Mouse (Mus musculus): ENCODE data around the gene Sertad4. TPM values are rescaled to one million over a fixed set of nuclear protein-coding genes. Genes with fewer than 3 reads are reported as not detected.
A peak's percentile ranks its signal among the peaks of the same experiment; 100 is the strongest.

The Sertad4 gene
- polyA plus RNA-seq, 1 experiment, result 2.1 TPM

DNA sequence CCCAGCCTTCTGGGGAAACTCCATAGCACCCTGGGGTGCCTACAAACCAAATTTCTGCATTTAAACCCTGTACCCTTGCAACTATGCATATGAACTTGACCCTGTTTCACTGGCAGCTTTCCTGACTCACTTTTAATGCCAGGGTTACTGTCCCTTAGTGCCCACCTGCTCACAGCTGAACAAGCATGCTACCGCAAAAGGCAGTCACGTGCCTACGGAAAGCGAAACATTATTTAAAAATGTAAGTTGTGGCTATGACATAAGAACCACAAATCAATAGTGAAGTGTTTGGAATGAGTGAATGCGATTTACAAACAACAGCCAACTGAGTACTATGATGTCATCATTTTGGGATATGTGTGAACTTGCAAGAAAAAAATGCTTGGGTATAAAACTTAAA is 2.0 kb upstream of the Sertad4 start:
- no peak overlapping the region for H3K27ac ChIP-seq (replicated peaks; ENCODE audit: low read depth, low read length)
- no peak overlapping the region for H3K4me3 ChIP-seq (ENCODE audit: insufficient read depth, low read depth, low read length)
- no peaks in the 10 kb centered on the region for H3K4me1 ChIP-seq (ENCODE audit: control insufficient read depth, insufficient read depth, insufficient read length, low read length)

DNA sequence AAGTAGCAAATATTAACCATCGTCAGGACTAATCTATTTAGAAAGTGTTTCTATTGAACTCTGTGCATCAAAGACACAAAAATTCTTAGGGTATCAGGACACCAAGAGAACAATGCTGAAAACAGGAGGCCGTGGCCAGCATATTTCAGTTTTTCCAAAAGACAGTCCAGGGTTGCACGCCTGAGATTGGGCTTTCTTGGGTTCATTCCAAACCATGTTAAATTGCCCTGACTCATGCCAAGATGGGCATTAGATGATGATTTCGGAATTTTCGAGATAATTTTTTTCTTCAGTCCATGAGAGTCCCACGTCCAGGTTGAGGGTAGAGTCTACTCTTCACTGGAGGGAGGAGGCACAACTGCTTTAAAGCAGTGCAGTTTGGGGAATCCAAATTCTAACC is 1.4 kb upstream of the Sertad4 start:
- H3K4me3 ChIP-seq (ENCODE audit: insufficient read depth, low read depth, low read length), result no peak overlapping the region
- no peaks in the 10 kb centered on the region for H3K4me1 ChIP-seq (ENCODE audit: control insufficient read depth, insufficient read depth, insufficient read length, low read length)
- H3K27ac ChIP-seq (replicated peaks; ENCODE audit: low read depth, low read length), result no peak overlapping the region

DNA sequence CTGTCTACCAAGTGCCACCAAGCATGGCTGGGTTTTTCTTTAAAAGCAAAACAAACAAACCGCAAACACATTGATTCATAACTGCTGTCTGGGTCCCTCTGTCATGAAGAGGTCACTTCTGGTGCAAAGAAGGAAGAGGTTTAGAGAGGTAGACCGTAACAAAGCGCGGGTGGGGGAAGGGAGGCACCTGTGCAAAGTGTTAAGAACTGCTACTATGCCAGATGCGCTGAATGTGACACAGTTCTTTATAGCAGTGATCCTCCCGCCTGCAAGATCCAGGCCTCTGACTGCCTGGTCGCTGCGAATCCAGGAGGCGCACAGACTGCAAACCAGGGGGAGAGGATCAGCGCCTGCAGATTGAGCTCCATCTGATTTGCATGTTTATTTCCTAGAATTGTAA is 855 bp upstream of the Sertad4 start:
- H3K27ac ChIP-seq (replicated peaks; ENCODE audit: low read depth, low read length), result no peak overlapping the region
- H3K4me1 ChIP-seq (ENCODE audit: control insufficient read depth, insufficient read depth, insufficient read length, low read length), result no peaks in the 10 kb centered on the region
- no peak overlapping the region for H3K4me3 ChIP-seq (ENCODE audit: insufficient read depth, low read depth, low read length)

DNA sequence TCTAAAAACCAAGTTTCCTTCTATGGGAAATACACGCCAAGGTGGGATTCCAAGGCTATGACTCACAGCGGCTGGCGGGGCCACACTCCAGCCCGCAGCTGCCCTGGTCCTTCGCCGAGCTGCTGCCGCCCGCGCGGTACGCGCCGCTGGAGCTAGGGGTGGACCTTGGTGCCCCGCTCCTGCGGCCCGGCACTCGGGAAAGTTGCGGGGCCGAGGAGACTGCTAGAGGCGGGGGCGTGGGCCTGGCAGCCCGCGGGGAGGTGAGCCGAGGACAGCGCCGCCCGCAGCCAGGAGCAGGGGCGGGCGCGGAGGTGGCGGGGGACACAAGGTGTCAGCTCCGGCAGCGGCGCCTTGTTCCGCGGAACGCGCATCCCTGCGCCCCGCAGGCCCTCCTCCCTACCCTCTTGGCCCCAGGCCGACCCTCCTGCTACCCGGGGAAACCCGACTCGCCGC is 711 bp downstream of the Sertad4 start:
- H3K27ac ChIP-seq (replicated peaks; ENCODE audit: low read depth, low read length), result 0 out of 2 replicates have a peak overlapping the region, but pooled peaks have one; percentile 11
- H3K4me1 ChIP-seq (ENCODE audit: control insufficient read depth, insufficient read depth, insufficient read length, low read length), result no peaks in the 10 kb centered on the region
- peak overlapping the region; percentile 64 for H3K4me3 ChIP-seq (ENCODE audit: insufficient read depth, low read depth, low read length)

DNA sequence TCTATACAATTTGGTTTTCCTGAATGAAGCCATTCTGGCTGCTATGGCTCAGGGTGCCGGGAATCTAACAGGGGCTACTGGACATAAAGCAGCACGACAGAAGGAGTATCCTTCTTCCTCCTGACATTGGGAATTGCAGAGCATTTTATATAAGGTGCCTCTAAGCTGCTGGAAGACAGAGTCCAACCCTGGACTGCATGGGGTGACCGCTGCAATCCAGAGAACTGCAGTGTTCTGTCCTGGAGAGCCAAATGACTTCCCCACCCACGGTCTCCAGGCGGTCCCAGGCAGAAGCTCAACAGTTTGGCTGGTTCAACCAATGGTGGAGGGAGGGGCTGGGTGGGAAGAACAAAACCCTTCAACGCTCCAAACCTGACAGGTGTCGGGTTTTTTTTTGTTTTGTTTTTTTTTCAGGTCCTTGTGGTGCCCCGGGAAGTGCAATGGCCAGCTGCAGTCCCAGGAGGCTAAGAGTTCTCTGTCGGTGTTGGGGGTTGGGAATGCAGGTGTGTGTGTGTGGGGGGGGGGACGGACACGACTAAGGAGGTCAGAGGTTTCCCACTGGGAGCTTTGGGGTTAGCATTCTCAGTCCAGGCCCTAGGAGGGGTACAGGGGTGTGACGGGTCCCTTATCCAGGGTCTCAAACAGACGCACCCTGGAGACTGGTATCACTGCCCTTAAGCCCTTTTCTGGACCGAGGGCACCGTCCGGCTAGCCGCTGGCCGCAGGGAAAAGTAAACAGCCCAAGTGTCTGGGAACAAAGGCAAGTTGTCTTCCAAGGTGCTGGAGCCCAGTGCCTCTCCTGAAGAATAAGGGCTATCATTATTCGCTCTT is 1.4 kb downstream of the Sertad4 start:
- Histone ChIP-seq H3K4me1 (ENCODE audit: control insufficient read depth, insufficient read depth, insufficient read length, low read length) (no peaks in the 10 kb centered on the region), H3K27ac (replicated peaks; ENCODE audit: low read depth, low read length) (0 out of 2 replicates have a peak overlapping the region, but pooled peaks have one; percentile 11), H3K4me3 (ENCODE audit: insufficient read depth, low read depth, low read length) (peak overlapping the region; percentile 64)

DNA sequence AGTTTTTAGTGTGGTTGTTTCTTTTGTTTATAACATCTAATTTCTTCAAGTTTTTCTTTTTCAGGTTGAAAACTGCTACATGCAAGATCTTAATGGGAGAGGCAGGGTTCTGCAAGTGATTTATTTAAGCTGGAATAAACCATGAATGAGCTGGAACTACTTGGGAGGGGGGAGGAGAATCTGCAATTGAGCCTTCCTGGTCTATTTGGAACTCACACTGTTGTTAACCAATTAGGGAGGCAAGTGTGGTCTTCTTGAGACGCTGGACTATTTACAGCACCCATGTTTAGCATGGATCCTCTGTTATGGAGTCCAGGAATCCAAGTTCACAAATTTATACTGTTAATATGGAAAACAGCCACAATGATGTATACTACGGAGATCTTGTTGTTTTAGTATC is 2.1 kb downstream of the Sertad4 start:
- H3K4me1 ChIP-seq (ENCODE audit: control insufficient read depth, insufficient read depth, insufficient read length, low read length), result no peaks in the 10 kb centered on the region
- H3K4me3 ChIP-seq (ENCODE audit: insufficient read depth, low read depth, low read length), result no peak overlapping the region
- no peak overlapping the region for H3K27ac ChIP-seq (replicated peaks; ENCODE audit: low read depth, low read length)

DNA sequence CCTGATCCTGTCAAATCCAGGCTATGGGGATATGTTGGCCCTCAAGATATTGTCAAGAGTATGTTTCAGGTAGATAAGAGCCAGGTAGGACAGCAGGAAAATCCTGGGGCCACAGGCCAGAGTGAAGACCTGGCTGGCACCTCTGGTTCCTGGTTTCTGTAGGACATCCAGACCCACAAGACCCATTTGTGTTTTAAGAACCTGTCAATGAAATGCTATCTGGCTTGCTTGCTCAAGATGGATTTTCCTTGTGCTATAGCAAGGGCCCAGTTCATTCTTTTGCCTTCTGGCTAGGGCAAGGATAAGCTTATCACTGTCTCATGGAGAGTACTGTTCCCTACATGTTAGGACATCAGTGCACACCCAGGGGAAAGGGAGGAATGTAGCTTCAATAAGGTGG is 3.5 kb downstream of the Sertad4 start:
- Histone ChIP-seq H3K4me1 (ENCODE audit: control insufficient read depth, insufficient read depth, insufficient read length, low read length) (no peaks in the 10 kb centered on the region), H3K27ac (replicated peaks; ENCODE audit: low read depth, low read length) (no peak overlapping the region), H3K4me3 (ENCODE audit: insufficient read depth, low read depth, low read length) (no peak overlapping the region)

DNA sequence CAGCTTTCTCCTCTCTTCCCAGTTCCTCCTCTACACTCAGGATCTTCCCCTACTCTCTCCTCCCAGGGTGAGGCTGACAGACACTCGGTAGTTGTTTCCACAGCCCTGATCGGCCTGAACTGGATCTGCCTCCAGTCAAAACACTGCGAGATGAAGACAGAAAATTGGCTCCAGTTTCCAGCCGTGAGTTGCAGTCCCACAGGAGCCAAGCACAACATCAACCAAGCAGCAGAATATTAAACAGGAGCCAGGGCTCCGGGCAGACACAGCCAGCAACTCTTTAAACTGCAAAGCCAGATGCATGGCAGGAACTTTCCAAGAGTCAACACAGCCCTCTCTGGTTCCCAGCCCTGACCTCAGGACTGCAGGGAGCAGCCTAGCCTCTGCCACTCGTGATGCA is 3.9 kb downstream of the Sertad4 start:
- no peak overlapping the region for H3K27ac ChIP-seq (replicated peaks; ENCODE audit: low read depth, low read length)
- no peak overlapping the region for H3K4me3 ChIP-seq (ENCODE audit: insufficient read depth, low read depth, low read length)
- H3K4me1 ChIP-seq (ENCODE audit: control insufficient read depth, insufficient read depth, insufficient read length, low read length), result no peaks in the 10 kb centered on the region

DNA sequence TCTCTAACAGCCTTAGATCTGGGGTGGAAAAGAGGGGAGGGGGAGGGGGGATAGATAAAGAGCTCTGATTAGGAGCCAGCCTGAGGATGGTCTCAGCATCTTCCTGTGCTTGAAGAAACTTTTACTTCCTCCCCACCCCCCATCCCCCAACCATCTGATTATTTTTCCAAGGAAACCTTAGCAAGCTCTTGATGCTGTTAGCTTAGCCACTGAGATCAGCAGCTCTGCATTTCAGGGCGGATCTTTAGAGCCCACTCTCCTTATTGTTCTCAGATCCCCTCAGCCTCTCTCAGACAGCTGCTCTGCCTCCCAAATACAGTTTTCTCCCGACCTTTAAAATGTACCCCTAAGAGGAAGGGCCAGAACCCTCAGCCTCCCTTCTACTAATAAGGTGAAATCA is 4.4 kb downstream of the Sertad4 start:
- no peak overlapping the region for H3K27ac ChIP-seq (replicated peaks; ENCODE audit: low read depth, low read length)
- no peak overlapping the region for H3K4me3 ChIP-seq (ENCODE audit: insufficient read depth, low read depth, low read length)
- H3K4me1 ChIP-seq (ENCODE audit: control insufficient read depth, insufficient read depth, insufficient read length, low read length), result no peaks in the 10 kb centered on the region

DNA sequence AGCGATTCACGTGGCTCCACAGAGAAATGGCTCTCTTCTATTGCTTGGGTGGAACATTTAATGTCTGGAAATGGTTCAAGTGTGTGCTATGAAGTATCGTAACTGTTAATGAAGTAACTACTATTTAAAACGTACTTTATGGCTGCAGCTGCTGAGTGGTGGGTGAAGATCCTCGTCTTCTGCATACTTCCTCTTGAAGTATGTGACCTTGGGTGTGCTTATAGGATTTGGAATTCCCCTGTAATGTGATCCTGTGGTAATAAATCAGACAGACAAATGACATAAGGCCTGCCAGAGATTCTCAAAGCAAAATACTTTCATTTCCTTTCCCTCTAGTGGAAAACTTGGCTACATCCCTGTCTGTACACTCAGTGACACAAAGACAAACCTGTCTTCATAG is 5.9 kb downstream of the Sertad4 start:
- no peaks in the 10 kb centered on the region for H3K4me1 ChIP-seq (ENCODE audit: control insufficient read depth, insufficient read depth, insufficient read length, low read length)
- H3K27ac ChIP-seq (replicated peaks; ENCODE audit: low read depth, low read length), result no peak overlapping the region
- H3K4me3 ChIP-seq (ENCODE audit: insufficient read depth, low read depth, low read length), result no peak overlapping the region

DNA sequence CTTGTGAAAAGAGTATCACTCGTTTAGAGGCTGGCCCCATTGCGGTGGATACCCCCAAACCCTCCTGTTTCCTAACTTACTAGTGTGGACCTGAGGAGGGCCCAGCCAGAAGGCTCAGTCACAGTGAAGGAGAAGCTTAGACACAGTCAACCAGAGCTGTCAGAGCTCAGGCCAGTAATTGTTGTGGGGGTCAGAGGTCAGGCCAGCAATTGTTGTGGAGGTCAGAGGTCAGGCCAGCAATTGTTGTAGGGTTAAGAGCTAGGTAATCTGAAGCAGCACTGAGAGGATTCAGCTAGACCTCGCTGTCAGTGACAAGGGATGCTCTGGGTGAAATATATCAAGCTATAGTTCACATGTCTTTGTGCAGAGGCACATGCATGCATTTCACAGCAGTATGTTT is 8.3 kb downstream of the Sertad4 start:
- H3K4me1 ChIP-seq (ENCODE audit: control insufficient read depth, insufficient read depth, insufficient read length, low read length), result no peaks in the 10 kb centered on the region
- no peak overlapping the region for H3K27ac ChIP-seq (replicated peaks; ENCODE audit: low read depth, low read length)
- no peak overlapping the region for H3K4me3 ChIP-seq (ENCODE audit: insufficient read depth, low read depth, low read length)

DNA sequence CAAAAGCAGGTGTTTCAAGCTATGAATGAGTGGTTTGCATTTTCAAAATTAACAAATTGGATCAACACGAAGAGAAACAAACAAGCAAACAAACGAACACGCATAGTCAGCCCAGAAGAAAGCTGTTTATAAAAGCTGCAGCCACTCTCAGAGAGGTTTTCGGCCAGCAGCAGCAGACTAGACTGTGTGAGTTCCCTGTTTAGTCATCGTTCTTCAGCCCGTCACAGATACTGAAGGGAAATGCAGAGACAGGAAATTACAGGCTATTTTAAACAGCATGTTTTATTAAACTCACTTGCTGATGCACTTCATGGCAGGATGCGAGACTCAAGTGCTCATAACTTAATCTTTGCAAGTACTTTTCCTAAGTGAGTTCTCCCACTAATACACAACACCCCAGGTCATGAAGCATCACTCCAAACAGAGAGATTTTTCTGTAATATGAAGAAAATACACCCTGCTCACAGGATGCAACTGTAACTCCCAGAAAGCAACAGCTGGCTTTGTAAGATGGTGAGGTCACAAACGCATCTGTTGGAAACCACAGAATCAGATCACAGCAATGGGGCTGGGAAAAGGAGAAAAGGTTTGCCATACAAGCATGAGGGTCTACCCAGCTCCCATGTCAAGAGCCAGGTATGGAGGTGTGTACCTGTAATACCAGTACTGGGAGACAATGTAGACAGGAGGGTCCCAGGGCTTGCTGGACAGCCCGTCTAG is 14.3 kb downstream of the Sertad4 start:
- Histone ChIP-seq H3K27ac (replicated peaks; ENCODE audit: low read depth, low read length) (no peak overlapping the region), H3K4me1 (ENCODE audit: control insufficient read depth, insufficient read depth, insufficient read length, low read length) (no peaks in the 10 kb centered on the region), H3K4me3 (ENCODE audit: insufficient read depth, low read depth, low read length) (no peak overlapping the region)

DNA sequence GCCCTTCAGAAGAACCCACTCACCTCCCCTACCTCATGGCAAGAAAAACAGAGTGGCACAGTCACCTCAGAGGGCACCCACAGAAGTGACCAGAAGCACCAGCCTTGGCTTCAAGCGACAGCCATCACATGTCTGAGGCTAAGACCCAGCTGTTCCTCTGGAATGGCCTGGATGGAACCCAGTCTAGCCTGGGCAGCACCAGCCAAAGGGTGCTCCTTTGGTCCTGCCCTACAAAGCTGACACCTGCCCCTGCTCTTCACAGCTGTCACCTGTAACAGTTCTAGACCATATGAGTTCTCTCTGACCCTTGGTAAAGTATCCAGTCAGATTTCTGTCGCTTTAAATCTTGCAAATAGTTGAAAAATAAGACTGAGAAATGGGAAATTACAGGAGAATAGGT is 14.9 kb downstream of the Sertad4 start:
- Histone ChIP-seq H3K4me1 (ENCODE audit: control insufficient read depth, insufficient read depth, insufficient read length, low read length) (no peaks in the 10 kb centered on the region), H3K4me3 (ENCODE audit: insufficient read depth, low read depth, low read length) (no peak overlapping the region), H3K27ac (replicated peaks; ENCODE audit: low read depth, low read length) (no peak overlapping the region)

DNA sequence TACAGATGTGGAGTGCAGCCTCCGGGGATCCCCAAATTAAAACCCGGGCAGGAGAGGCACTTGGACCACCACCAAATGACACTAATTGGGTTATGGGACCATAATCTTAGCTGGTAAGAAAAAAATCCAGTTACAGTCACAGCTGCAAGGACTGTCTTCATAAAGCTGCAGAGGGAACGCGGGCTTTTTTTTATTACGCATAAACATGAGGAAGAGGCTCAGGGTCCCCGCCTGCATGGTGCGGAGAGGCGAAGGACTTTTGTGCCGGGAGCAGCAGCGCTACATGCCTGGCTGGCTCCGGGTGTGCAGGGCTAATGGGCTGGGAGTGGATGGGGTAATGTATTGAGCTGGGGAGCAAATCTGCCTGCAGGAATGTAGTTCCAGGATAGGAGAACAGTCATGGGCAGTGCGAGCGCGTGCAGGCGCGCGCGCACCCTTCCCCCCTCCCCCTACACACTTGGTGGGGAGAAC is 20.3 kb downstream of the Sertad4 start:
- no peaks in the 10 kb centered on the region; the same call in 1 of the 2 replicates for H3K4me1 ChIP-seq (ENCODE audit: control insufficient read depth, insufficient read depth, insufficient read length, low read length)
- H3K4me3 ChIP-seq (ENCODE audit: insufficient read depth, low read depth, low read length), result no peak overlapping the region
- H3K27ac ChIP-seq (replicated peaks; ENCODE audit: low read depth, low read length), result no peak overlapping the region

DNA sequence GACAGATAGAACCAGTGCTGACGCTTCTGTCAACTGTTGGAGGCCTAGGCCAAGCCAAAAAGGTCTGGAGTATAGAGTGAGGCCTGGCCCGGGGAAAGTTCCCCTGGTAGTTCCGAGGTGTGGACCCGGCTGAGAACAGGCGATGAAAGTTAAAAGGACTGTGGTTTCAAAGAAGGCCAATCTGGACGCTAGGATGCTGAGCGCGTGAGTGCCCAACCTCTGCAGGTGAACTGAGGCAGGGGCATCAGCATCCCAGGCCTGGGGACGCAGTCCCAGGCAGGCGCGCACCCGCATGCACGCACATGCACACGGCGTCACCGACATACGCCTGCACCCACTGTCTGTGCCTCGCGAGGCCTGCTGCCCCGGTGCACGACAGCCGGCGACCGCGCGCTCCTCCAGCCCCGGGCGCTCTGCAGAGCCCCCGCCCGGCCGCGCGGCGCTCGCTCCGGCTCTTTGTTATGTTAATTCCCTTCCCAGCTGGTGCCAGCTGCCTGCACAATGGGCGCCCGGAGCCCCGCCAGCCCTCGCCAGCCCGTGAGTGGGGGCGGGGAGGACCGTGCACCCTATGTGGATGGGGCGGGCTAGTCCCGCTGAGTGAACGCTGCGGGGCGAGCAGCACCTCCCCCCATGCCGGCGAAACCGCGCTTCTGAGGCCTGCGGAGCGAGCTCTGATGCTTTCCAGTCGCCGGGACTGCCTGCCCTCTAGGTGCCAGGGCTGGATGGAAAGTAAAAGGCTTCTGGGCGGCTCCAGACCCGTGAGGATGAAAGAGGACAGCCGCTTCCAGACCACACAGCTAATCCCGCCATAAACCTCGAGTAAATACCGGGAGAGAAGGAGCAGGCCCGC is 21.0 kb downstream of the Sertad4 start:
- H3K4me3 ChIP-seq (ENCODE audit: insufficient read depth, low read depth, low read length), result peak overlapping the region; percentile 33
- H3K27ac ChIP-seq (replicated peaks; ENCODE audit: low read depth, low read length), result no peak overlapping the region
- no peaks in the 10 kb centered on the region; the same call in 1 of the 2 replicates for H3K4me1 ChIP-seq (ENCODE audit: control insufficient read depth, insufficient read depth, insufficient read length, low read length)
